Mouse (Mus musculus) ovary, adult 18-20 months (tissue): ENCODE data around the gene Tspan13.

ENCODE experiments used
- DNase-seq: peaks from one replicate; pipeline ENCODE4 v3.0.0; 2022; ENCODE audit warnings: low spot score, mixed read lengths

Tspan13 gene

DNA sequence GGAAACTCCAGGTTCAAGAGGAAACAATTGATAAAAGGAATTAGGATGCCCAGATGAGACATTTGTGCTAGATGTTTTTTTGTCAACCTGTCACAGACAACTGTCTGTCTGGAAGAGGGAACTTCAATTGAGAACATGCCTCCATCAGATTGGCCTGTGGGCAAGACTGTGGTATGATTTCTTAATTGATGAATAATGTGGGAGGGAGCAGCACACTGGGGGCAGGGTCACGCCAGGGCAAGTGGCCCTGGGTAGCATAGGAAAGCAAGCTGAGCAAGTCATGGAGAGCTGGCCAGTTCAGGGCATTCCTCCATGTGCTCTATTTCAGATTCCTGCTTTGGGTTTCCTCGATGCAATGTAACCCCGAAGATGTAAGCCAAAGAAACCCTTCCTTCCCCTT lies 66.4 kb downstream of the Tspan13 start:
- no peak for DNase-seq

- no peak for DNase-seq
Measured at GRCm38 (mm10) chr12:35966768-35967141, 75.5 kb downstream of the Tspan13 start.

- DNase-seq: no peak
Measured at GRCm38 (mm10) chr12:35966098-35966767, 76.1 kb downstream of the Tspan13 start.
